Mouse (Mus musculus): ENCODE measurements around the gene Selenbp1.
"Not testable (repeated sequence)": the region's sequence is repeated elsewhere in the genome, so short reads cannot be mapped to it uniquely, and the experiment has no call there.

- not testable (repeated sequence) for TF ChIP-seq CTCF (IDR thresholded peaks at IDR 0.05; ENCODE audit: borderline replicate concordance, insufficient read depth, low read length); POLR2A (IDR thresholded peaks at IDR 0.05; ENCODE audit: low read depth, low read length)
Observed at GRCm38 (mm10) chr3:94934564-94934963, 1.7 kb downstream of the Selenbp1 start.

All from embryonic fibroblast, embryonic 13.5 days (primary cell).